Mouse (Mus musculus) frontal cortex, postnatal 14 days (tissue): Measurements from ENCODE around the gene Mex3a.

ENCODE experiments used
- DNase-seq, 2 experiments: peaks; one replicate each; pipeline ENCODE4 v3.0.0; 2022; ENCODE audit warnings: low spot score in 2 of 2

Gene Mex3a

GRCm38 (mm10) chr3:88544514-88544913, 12.3 kb downstream of the Mex3a start:
- no peak for DNase-seq

GRCm38 (mm10) chr3:88544955-88545591, 12.9 kb downstream of the Mex3a start:
- no peak for DNase-seq

GRCm38 (mm10) chr3:88546674-88547418, 14.7 kb downstream of the Mex3a start:
- no peak for DNase-seq

GRCm38 (mm10) chr3:88548180-88548917, 16.2 kb downstream of the Mex3a start, which contains the start of gene Rab25:
TSS of gene Rab25 (minus strand) at chr3:88548300.
- no peak for DNase-seq

GRCm38 (mm10) chr3:88551586-88551985, 19.4 kb downstream of the Mex3a start:
- no peak for DNase-seq

GRCm38 (mm10) chr3:88552082-88552645, 20.0 kb downstream of the Mex3a start:
- DNase-seq: no peak

- DNase-seq: peak; percentile 96
Measured at GRCm38 (mm10) chr3:88552676-88553524, 20.7 kb downstream of the Mex3a start, which contains the start of gene Lamtor2. TSS of gene Lamtor2 (minus strand) at chr3:88553074.

- peak; percentile 68 to 78 for DNase-seq
Measured at GRCm38 (mm10) chr3:88553525-88553879, 21.3 kb downstream of the Mex3a start, which contains the start of gene Ubqln4. TSS of gene Ubqln4 (plus strand) at chr3:88553758.

GRCm38 (mm10) chr3:88553880-88554586, 21.8 kb downstream of the Mex3a start:
- DNase-seq: peak in 1 of 2 experiments; percentile 29

- no peak for DNase-seq
Measured at GRCm38 (mm10) chr3:88555069-88555605, 22.9 kb downstream of the Mex3a start.

GRCm38 (mm10) chr3:88555731-88556130, 23.5 kb downstream of the Mex3a start:
- DNase-seq: no peak

- no peak for DNase-seq
Measured at GRCm38 (mm10) chr3:88556616-88557015, 24.4 kb downstream of the Mex3a start.

- no peak for DNase-seq
Measured at GRCm38 (mm10) chr3:88559596-88559995, 27.4 kb downstream of the Mex3a start.

- DNase-seq: no peak
Measured at GRCm38 (mm10) chr3:88561989-88562388, 29.8 kb downstream of the Mex3a start.

- no peak for DNase-seq
Measured at GRCm38 (mm10) chr3:88563442-88563841, 31.2 kb downstream of the Mex3a start.

GRCm38 (mm10) chr3:88563966-88564365, 31.8 kb downstream of the Mex3a start:
- DNase-seq: no peak

GRCm38 (mm10) chr3:88566116-88566515, 33.9 kb downstream of the Mex3a start:
- DNase-seq: no peak

GRCm38 (mm10) chr3:88566536-88567061, 34.4 kb downstream of the Mex3a start:
- no peak for DNase-seq

GRCm38 (mm10) chr3:88567892-88568291, 35.7 kb downstream of the Mex3a start:
- DNase-seq: no peak

GRCm38 (mm10) chr3:88568615-88569014, 36.4 kb downstream of the Mex3a start:
- DNase-seq: no peak
